Mouse (Mus musculus): ENCODE data around the gene Kif5a.
A peak's percentile ranks its signal among the peaks of the same experiment; 100 is the strongest.

Kif5a gene

GRCm38 (mm10) chr10:127190398-127191190 lies 72.6 kb downstream of the Kif5a start:
- DNase-seq, result no peak

- peak in 1 of 2 experiments; percentile 64 for DNase-seq
Observed at GRCm38 (mm10) chr10:127189651-127190381, 73.3 kb downstream of the Kif5a start, which contains the start of gene Arhgef25. Gene Arhgef25 (minus strand): TSS chr10:127190083.

- no peak for DNase-seq
Observed at GRCm38 (mm10) chr10:127189116-127189650, 74.0 kb downstream of the Kif5a start.

DNA sequence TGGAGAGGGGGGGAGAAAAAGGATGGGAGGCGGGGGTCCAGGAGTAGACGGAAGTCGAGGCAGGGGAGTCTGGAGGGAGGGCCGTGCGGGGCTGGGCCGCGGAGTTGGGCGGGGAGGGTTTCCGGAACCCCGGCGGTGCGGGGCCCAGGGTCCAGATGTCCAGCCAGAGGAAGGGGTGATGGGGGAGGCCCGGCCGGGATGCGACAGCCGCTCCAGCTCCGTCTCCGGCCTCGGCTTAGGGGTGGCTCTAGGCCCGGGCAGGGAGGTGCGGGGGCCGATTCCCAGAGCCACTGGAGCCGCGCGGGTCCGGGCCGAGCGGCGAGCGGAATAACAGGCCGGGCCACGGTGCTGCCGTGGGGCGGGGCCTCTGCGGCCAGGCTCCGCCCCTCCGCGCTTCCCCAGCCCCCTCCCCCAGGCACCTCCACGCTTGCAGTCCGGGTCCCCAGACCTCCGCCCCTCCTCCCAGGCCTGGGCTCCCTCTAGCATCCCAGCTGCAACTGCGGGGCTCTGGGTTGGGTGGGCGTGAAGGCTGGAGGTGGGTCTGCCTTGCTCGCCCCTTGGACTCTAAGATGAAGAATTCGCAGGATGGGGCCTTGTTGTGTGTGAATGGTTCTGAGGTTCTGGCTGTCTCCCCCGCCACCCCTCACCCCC lies 74.6 kb downstream of the Kif5a start:
- DNase-seq, result peak; percentile 51 to 61

DNA sequence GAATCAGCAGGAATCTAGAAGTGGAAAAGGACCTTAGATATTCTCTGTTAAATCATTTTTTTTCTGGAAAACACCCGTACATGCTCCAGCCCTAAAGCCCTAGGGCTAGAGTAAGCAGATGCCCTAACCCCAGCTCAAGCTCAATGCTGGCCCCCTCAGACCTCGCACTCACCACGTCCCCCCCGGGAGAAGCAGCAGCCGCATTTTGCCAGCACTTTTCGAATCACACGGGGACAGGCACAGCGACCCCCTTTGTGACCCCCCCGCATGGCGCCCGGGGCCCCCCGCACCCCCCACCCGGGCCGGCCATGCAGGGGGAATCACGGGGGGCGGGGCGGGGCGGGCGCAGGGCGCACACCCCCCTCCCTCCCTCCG lies 75.1 kb downstream of the Kif5a start:
- no peak for DNase-seq

DNA sequence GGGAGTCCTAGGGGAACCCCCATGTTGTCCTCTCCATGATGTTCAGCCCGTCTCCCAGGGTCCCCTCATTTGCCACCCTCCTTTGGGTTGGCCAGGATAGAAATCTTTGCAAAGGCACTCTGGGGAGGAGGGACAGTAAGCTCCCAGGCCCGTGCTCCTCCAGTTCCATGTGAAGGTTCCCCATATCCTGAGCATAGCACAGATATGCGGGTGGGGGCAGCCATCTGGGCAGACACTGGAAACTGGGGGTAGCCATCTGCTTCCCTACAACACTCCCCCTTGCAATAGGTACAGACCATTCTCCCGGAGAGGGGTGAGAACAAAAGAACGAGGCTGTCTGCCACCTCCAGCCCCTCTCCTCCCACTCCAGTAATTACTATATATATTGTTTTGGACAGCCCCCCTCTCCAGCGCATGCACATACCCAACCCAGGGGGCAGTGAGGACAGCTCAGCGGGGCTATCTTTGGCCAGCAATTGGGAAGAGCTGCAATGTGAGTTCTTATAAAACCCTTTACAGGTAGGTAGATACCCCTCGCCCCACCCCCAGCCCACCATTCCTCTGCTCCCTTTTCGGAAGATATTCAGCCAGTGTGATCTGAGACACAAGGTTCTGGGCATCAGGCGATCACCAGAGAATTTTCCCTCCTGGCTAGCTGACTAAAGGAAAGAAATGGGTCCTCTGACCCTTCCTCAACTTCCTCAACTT lies 75.6 kb downstream of the Kif5a start:
- DNase-seq, result no peak

- DNase-seq, result no peak
Observed at GRCm38 (mm10) chr10:127186451-127186850, 76.7 kb downstream of the Kif5a start.

GRCm38 (mm10) chr10:127185506-127185905 lies 77.6 kb downstream of the Kif5a start:
- DNase-seq, result no peak

DNA sequence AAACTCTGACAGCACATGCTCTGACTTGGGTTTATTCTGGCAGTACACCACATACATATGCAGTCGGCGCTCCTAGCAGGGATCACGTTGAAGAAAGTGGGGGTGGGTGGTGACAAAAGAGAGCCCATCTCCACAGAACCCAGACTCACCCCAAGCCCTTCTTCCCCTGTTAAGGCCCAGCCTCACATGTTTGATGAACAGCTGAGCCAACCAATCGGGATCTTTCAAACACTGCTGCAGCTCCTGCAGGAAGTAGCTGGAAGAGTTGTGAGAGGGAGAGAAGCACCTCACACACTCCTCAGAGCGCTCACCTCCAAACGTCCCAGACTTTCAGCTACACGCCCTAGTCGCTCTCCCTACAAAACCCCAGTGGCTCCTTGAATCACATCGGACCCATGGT lies 78.0 kb downstream of the Kif5a start:
- DNase-seq, result no peak

GRCm38 (mm10) chr10:127183759-127184158 lies 79.4 kb downstream of the Kif5a start:
- no peak for DNase-seq

DNA sequence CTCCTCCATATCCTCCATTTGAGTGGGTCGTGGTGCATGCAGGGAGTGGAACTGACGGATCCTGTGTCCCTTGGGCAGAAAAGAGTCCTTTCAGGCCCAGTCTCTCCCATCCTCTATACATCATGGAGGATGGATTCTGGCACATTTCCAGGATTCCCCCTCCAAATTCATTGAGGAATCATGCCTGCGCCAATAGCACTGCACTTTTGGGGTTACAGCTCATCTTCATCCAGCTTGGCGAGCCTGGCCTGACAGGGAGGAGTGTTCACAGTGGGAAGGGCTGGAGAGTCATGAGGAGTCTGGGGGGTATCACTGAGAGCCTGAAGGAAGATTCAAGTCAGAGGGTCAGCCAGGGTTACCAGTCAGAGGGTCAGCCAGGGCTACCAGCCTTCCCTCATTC lies 80.5 kb downstream of the Kif5a start:
- DNase-seq, result no peak

DNA sequence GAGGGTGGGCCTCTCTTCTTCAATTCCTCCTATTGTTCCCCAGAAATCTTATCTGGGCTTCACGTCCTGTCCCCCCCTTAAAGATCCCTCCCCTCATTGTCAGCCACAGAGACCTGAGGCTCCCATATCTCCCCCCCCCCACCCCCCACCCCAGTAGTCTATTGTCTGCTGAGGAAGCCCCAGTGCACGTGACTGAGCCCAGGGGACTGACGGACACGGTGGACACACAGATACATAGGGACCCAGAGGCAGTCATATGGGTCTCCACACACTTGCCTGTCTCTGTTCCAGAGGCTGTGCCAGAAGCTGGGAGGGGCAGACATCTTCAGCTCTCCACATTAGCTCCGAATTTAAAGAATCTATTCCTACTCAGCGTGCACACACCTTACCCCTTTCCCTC lies 81.6 kb downstream of the Kif5a start:
- DNase-seq, result peak in 1 of 2 experiments; percentile 58

DNA sequence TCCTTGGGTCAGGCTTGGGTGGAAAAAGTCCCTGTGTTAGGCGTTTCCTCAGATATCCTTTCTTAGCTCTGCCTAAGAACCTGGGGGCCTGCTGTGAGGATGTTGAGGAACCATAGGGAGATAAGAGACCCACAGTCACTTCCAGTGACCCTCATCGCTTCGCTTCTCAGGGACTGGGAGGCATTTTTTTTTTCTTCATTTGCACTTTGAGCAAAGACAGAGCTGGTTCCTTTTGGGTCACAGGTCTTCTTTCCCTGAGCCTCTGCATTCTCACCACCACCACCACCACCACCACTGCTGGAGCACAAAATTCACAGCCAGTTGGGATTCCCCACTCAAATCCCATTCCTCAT lies 82.5 kb downstream of the Kif5a start:
- no peak for DNase-seq

- no peak for DNase-seq
Observed at GRCm38 (mm10) chr10:127179871-127180694, 83.1 kb downstream of the Kif5a start, which contains the start of gene Slc26a10. Gene Slc26a10 (minus strand): TSS chr10:127180645.

- DNase-seq, result no peak
Observed at GRCm38 (mm10) chr10:127178286-127179027, 84.7 kb downstream of the Kif5a start.

DNA sequence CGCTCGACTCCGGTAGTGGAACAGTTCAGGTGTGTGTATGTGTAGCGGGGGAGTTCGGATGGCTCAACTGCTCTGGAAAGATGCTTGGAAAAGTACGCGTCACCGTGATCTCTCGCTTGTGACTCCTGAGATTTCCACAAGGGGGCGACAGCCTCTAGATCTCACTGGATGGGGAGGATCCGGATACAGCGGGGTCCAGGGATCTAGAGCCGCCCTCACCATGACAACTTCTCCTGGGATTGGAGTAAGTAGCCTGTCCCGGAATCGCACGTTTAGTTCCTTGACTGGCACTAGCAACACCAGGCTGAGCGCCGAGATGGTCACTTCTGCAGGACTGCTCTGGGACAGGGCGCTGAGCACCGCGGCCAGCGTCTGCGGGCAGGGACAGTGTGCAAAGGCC lies 85.4 kb downstream of the Kif5a start:
- peak; percentile 71 to 86 for DNase-seq

DNA sequence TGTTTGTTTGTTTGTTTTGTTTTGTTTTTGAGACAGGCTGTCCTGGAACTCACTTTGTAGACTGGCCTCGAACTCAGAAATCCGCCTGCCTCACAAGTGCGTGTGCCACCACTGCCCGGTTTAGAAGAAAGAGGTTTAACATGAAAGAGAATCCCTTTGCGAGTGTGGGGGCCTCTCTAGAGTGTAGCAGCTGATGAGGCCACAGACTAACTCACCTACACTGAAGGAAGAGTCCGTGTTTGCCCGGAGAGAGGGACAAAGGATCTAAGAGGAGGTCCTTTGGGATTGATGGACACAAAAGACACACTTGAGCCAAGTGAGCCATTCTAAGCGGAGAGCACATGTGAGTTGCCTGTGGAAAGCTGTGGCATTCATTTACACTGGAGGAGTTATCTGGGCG lies 85.9 kb downstream of the Kif5a start:
- no peak for DNase-seq

DNA sequence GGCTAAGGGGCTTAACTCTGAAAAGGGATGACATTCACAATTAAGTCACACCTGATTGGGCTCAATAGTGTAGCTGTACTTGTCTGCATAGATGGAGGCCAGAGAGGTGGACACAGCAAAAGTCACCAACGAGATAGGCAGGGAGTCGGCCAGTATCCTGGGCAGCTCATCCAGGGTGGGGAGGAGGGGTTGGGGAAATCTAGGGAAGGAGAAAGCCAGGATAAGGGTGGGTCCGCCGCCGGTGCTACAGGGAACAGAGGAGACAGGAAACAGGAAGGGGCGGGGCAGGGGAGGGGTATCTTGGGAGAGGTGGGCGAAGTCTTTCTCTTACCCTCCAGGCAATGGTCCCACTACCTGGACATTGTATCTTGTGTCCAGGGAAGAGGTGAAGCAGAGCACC lies 86.4 kb downstream of the Kif5a start:
- no peak for DNase-seq

DNA sequence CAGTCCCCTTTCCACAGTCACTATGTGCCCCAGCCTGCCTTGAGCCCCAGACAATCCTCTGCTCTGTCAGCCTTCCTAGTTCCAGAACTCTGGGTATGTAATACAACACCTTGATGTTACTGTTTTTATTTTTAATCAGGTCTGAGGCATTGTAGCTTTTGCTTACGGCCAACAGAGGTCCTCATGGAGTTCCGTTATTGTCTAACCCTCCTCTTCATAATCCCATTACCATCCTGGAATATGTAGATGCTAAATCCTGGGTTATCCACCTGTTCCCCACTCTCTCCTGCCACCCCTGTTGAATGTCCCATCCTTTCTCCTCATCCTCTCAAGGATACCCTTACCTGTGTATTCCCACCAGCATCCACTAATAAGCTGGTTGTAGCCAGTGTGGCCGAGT lies 86.9 kb downstream of the Kif5a start:
- DNase-seq, result no peak

Measured in kidney, postnatal 25 days (tissue).